Mouse (Mus musculus): Measurements from ENCODE around the gene Tmem104. TPM values are rescaled to one million over a fixed set of nuclear protein-coding genes. Genes with fewer than 3 reads are reported as not detected.
A peak's percentile ranks its signal among the peaks of the same experiment; 100 is the strongest.

Gene Tmem104
- polyA plus RNA-seq, 1 experiment = 15.5 TPM

DNA sequence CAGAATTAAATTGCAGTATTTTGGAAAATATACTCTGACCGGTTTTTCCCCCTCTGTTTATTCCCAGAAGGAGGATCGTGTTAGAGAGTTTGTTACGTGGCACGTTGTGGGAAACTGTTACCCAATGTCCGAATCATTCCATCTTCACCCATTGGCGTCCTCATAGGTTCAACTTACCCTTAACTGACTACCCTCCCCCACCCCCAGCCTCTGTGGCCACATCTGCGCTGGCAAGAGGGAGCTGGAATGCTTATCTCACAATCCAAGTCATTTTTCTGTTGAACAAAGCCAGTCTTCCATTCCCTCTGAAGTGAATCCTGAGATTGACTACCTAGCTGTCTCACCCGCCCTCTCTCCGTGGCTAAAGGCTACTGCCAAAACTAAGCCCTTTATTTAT lies 25.1 kb upstream of the Tmem104 start:
- Histone ChIP-seq H3K4me3 (peak overlapping the region; percentile 67), H3K36me3 (ENCODE audit: control insufficient read depth, insufficient read depth) (no peaks in the 10 kb centered on the region), H3ac (ENCODE audit: control insufficient read depth, insufficient read length) (no peak overlapping the region), H3K4me2 (ENCODE audit: low read depth) (peak overlapping the region; percentile 95), H3K79me2 (ENCODE audit: control insufficient read depth, insufficient read depth) (peaks cover 8% of the 10 kb centered on the region), H3K27me3 (ENCODE audit: control insufficient read depth, insufficient read depth, insufficient read length) (no peaks in the 10 kb centered on the region)
- TF ChIP-seq CEBPB (IDR thresholded peaks at IDR 0.05; ENCODE audit: insufficient read depth, poor library complexity, severe bottlenecking) = no peak
- no peak for TF ChIP-seq MYOD1 (IDR thresholded peaks at IDR 0.05; ENCODE audit: control insufficient read depth in 1 of 3, insufficient read length in 2 of 3, low read depth in 2 of 3)
- no peak for TF ChIP-seq POLR2AphosphoS2 (IDR thresholded peaks at IDR 0.05; ENCODE audit: insufficient read length, low read depth)
- TF ChIP-seq POLR2A (IDR thresholded peaks at IDR 0.05; ENCODE audit: insufficient read length, low read depth) = no peak
- no peak for TF ChIP-seq TCF12 (IDR thresholded peaks at IDR 0.05; ENCODE audit: insufficient read depth, poor library complexity, severe bottlenecking)
- no peak for TF ChIP-seq REST (IDR thresholded peaks at IDR 0.05; ENCODE audit: insufficient read depth, insufficient read length)
- TF ChIP-seq SRF (IDR thresholded peaks at IDR 0.05; ENCODE audit: control insufficient read depth, insufficient read length, low read depth) = no peak

DNA sequence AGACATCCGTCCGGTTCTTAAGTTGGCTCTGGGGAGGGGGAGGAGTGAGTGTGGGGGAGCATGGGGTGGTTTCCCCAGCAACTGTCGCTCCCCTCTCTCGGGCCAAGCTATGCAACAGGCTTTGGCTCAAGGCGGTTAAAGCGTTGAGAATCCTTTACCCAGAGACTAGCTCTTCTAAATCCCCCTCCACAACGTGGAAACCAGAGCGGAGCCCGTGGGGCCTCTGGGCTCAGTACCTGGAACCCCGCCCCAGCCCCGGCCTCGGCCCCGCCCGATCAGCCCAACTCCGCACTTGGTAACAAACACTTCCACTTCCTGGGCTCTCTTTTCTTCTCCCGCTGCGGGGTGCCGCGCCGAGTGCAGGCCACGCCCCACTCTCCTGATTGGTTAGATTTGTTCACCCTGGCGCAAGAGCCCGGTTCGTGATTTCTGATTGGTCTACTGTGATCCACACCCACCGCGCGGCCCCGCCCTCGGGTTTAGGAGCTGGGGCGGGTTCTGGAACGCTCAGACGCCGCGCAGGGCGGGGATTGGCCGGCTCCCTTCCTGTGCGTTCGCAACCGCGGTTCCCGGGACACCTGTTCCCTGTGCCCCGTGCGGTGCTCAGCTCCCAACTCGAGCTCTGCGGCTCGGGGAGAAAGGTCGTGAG lies 24.3 kb upstream of the Tmem104 start, which contains the start of gene Slc9a3r1:
Gene Slc9a3r1 (plus strand): TSS at position 510 of the 649 bp plus-strand sequence.
- Histone ChIP-seq H3K4me2 (ENCODE audit: low read depth) (peak within 1 kb of the TSS; percentile 95), H3K36me3 (ENCODE audit: control insufficient read depth, insufficient read depth) (no peaks in the 10 kb centered on the region), H3ac (ENCODE audit: control insufficient read depth, insufficient read length) (peak within 1 kb of the TSS; percentile 12), H3K27me3 (ENCODE audit: control insufficient read depth, insufficient read depth, insufficient read length) (no peaks in the 10 kb centered on the region), H3K4me3 (peak within 1 kb of the TSS; percentile 67), H3K79me2 (ENCODE audit: control insufficient read depth, insufficient read depth) (peaks cover 8% of the 10 kb centered on the region)
- TF ChIP-seq E2F4 (IDR thresholded peaks at IDR 0.05; ENCODE audit: insufficient read depth) (no peak), SRF (IDR thresholded peaks at IDR 0.05; ENCODE audit: control insufficient read depth, insufficient read length, low read depth) (no peak), MAX (IDR thresholded peaks at IDR 0.05; ENCODE audit: low read depth) (no peak), TCF12 (IDR thresholded peaks at IDR 0.05; ENCODE audit: insufficient read depth, poor library complexity, severe bottlenecking) (no peak), MYOG (IDR thresholded peaks at IDR 0.05; ENCODE audit: control insufficient read depth in 1 of 3, insufficient read depth in 1 of 3, insufficient read length in 2 of 3, low read depth in 2 of 3) (peak in 2 of 3 experiments; percentile 60 to 79), POLR2A (IDR thresholded peaks at IDR 0.05; ENCODE audit: insufficient read length, low read depth) (peak; percentile 86), POLR2AphosphoS2 (IDR thresholded peaks at IDR 0.05; ENCODE audit: insufficient read length, low read depth) (peak; percentile 87), MYOD1 (IDR thresholded peaks at IDR 0.05; ENCODE audit: control insufficient read depth in 1 of 3, insufficient read length in 2 of 3, low read depth in 2 of 3) (peak in 2 of 3 experiments; percentile 60 to 76)

DNA sequence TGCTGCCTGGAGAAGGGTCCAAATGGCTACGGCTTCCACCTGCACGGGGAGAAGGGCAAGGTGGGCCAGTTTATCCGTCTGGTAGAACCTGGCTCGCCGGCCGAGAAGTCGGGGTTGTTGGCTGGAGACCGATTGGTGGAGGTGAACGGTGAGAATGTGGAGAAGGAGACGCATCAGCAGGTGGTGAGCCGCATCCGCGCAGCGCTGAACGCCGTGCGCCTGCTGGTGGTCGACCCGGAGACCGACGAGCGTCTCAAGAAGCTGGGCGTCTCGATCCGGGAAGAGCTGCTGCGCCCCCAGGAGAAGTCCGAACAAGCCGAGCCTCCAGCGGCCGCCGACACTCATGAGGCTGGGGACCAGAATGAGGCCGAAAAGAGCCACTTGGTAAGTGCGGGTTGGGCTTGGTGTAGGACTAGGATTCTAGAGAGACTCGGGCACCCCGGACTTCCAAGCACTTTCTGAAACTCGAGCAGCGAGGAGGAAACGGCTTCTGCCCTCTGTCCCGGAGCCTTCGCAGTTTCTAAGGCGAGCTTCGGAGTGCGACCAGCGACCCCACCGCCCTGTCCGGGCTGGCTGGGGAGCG lies 23.6 kb upstream of the Tmem104 start:
- TF ChIP-seq USF1 (IDR thresholded peaks at IDR 0.05; ENCODE audit: low read depth) (no peak), E2F4 (IDR thresholded peaks at IDR 0.05; ENCODE audit: insufficient read depth) (no peak)
- peak overlapping the region; percentile 67 for H3K4me3 ChIP-seq
- H3ac ChIP-seq (ENCODE audit: control insufficient read depth, insufficient read length) = peak overlapping the region; percentile 12
- H3K27me3 ChIP-seq (ENCODE audit: control insufficient read depth, insufficient read depth, insufficient read length) = no peaks in the 10 kb centered on the region
- peak overlapping the region; percentile 95 for H3K4me2 ChIP-seq (ENCODE audit: low read depth)
- H3K36me3 ChIP-seq (ENCODE audit: control insufficient read depth, insufficient read depth) = no peaks in the 10 kb centered on the region
- peaks cover 8% of the 10 kb centered on the region for H3K79me2 ChIP-seq (ENCODE audit: control insufficient read depth, insufficient read depth)

DNA sequence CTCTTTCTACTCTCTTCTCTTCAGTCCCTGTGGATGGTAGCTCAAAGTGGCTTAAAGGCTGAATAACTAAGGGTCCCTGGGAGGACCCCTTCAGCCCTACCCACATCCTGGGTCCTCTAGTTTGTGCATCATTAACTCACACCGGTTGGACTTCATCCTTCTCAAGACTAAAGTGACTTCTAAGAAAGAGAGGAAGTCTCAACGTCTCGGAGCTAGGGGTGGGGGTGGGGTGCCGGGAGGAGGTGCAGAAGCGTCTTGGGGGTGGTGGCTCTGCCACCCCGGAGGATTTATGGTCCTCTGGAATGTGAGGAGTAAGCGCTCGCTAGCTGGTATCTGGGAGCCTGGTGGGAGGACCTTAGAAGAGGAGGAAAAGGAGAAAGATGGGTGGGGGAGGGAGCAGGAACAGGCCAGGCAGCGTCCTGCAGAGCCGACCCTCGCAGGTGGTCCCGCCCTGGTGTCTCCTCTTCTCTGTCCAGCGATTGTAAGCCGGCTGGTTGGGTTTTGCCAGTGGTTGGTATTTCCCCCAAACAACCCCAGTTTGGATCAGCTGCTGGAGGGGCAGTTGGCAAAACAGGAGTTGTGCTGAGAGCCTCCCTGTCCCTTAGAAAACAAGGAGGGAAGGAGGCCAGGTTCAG lies 22.8 kb upstream of the Tmem104 start:
- TF ChIP-seq MAX (IDR thresholded peaks at IDR 0.05; ENCODE audit: low read depth) (no peak), POLR2AphosphoS2 (IDR thresholded peaks at IDR 0.05; ENCODE audit: insufficient read length, low read depth) (no peak), USF1 (IDR thresholded peaks at IDR 0.05; ENCODE audit: low read depth) (no peak), TCF12 (IDR thresholded peaks at IDR 0.05; ENCODE audit: insufficient read depth, poor library complexity, severe bottlenecking) (no peak), SRF (IDR thresholded peaks at IDR 0.05; ENCODE audit: control insufficient read depth, insufficient read length, low read depth) (no peak), CEBPB (IDR thresholded peaks at IDR 0.05; ENCODE audit: insufficient read depth, poor library complexity, severe bottlenecking) (no peak), REST (IDR thresholded peaks at IDR 0.05; ENCODE audit: insufficient read depth, insufficient read length) (no peak), E2F4 (IDR thresholded peaks at IDR 0.05; ENCODE audit: insufficient read depth) (no peak), MYOG (IDR thresholded peaks at IDR 0.05; ENCODE audit: control insufficient read depth in 1 of 3, insufficient read depth in 1 of 3, insufficient read length in 2 of 3, low read depth in 2 of 3) (no peak), TCF3 (IDR thresholded peaks at IDR 0.05; ENCODE audit: insufficient read length, low read depth) (no peak)
- Histone ChIP-seq H3ac (ENCODE audit: control insufficient read depth, insufficient read length) (peak overlapping the region; percentile 12), H3K36me3 (ENCODE audit: control insufficient read depth, insufficient read depth) (no peaks in the 10 kb centered on the region), H3K4me3 (peak overlapping the region; percentile 67), H3K79me2 (ENCODE audit: control insufficient read depth, insufficient read depth) (peaks cover 8% of the 10 kb centered on the region), H3K27me3 (ENCODE audit: control insufficient read depth, insufficient read depth, insufficient read length) (no peaks in the 10 kb centered on the region), H3K4me2 (ENCODE audit: low read depth) (peak overlapping the region; percentile 95)

- TF ChIP-seq MAX (IDR thresholded peaks at IDR 0.05; ENCODE audit: low read depth) = no peak
- peak; percentile 37 for TF ChIP-seq POLR2A (IDR thresholded peaks at IDR 0.05; ENCODE audit: insufficient read length, low read depth)
- TF ChIP-seq USF1 (IDR thresholded peaks at IDR 0.05; ENCODE audit: low read depth) = no peak
- no peak for TF ChIP-seq POLR2AphosphoS2 (IDR thresholded peaks at IDR 0.05; ENCODE audit: insufficient read length, low read depth)
- Histone ChIP-seq H3ac (ENCODE audit: control insufficient read depth, insufficient read length) (no peak overlapping the region), H3K79me2 (ENCODE audit: control insufficient read depth, insufficient read depth) (peaks cover 8% of the 10 kb centered on the region), H3K27me3 (ENCODE audit: control insufficient read depth, insufficient read depth, insufficient read length) (no peaks in the 10 kb centered on the region), H3K36me3 (ENCODE audit: control insufficient read depth, insufficient read depth) (no peaks in the 10 kb centered on the region), H3K4me3 (peak overlapping the region; percentile 67), H3K4me2 (ENCODE audit: low read depth) (peak overlapping the region; percentile 95)
Measured at GRCm38 (mm10) chr11:115164976-115165374, 22.3 kb upstream of the Tmem104 start.

All from myocyte (in vitro differentiated cells).